Mouse (Mus musculus): ENCODE measurements at regions not wholly inside any gene's neighbourhood (a gene's known extent, or its start where the extent isn't known, plus 50 kb on each side); places are given as distances from the start of the nearest gene placed in this dataset.
"Not testable (repeated sequence)": the region's sequence is repeated elsewhere in the genome, so short reads cannot be mapped to it uniquely, and the experiment has no call there.

- no peak for DNase-seq (ENCODE audit: low spot score)
Measured at GRCm38 (mm10) chr5:40441239-40441638, 686.0 kb upstream of the Hs3st1 start.

DNA sequence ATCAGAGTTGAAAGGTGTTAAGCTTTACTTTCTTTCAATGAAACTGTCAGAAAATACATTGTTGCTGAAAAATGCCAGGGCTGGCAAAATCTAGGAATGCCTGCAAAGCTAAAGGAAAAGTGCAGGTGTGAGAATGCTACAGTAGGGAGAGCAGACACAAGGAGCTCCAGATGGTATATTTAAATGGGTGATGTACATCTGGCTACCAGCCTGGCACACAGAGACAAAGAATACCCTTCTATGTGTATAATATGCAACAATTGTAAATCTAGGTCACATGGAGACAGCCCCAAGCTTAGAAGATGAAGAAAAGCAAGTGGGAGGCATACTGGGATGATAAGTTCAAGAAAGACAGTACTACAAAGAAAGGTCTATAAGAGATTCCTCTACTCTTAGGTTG, 647.4 kb upstream of the Hs3st1 start:
- DNase-seq (ENCODE audit: low spot score), result peak; percentile 15

- no peak for DNase-seq (ENCODE audit: low spot score)
Measured at GRCm38 (mm10) chr5:40394798-40395197, 639.5 kb upstream of the Hs3st1 start.

- no peak for DNase-seq (ENCODE audit: low spot score)
Measured at GRCm38 (mm10) chr5:40389591-40389990, 634.3 kb upstream of the Hs3st1 start.

- DNase-seq (ENCODE audit: low spot score), result no peak
Measured at GRCm38 (mm10) chr5:40366956-40367355, 611.7 kb upstream of the Hs3st1 start.

DNA sequence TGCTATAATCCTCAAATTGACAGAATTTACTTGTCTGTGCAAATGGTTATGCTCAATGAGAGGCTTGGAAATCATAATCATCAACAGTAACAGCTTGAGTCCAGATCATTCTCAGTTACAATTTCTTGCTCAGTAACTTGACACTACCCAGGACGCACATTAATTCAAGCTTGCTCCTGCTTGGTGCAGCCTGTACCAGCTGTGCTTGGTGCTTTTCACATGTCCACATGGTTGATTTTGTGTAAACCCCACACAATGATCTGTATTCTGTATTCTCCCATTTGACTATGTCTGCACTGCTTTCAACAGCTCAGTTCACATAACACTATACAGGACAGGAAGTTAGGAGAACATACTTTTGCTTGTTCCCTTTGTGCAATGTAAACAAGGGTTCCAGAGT, 576.0 kb upstream of the Hs3st1 start:
- no peak for DNase-seq (ENCODE audit: low spot score)

DNA sequence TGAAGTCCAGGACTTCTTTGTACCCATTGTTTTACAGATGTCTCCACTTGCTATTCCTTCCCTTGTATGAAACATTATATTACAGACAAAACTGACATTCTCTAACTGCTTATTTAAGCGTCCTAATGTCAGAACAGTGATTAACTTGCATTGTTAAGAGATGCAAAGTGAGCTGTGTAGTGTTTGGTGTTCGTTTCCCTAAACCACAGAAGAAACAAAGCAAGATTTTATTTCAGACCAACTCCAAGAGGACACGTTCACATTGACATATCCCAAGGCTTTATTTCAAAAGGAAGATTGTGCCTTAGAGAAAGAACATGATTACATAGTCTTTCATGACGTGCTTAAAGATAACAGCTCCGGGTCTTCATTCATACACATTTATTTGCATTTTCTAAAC, 553.2 kb upstream of the Hs3st1 start:
- no peak for DNase-seq (ENCODE audit: low spot score)

- DNase-seq (ENCODE audit: low spot score), result not testable (repeated sequence)
Measured at GRCm38 (mm10) chr5:40304777-40305176, 549.5 kb upstream of the Hs3st1 start.

GRCm38 (mm10) chr5:40294868-40295693, 539.8 kb upstream of the Hs3st1 start:
- DNase-seq (ENCODE audit: low spot score), result no peak

- DNase-seq (ENCODE audit: low spot score), result no peak
Measured at GRCm38 (mm10) chr5:40282330-40282729, 527.1 kb upstream of the Hs3st1 start.

DNA sequence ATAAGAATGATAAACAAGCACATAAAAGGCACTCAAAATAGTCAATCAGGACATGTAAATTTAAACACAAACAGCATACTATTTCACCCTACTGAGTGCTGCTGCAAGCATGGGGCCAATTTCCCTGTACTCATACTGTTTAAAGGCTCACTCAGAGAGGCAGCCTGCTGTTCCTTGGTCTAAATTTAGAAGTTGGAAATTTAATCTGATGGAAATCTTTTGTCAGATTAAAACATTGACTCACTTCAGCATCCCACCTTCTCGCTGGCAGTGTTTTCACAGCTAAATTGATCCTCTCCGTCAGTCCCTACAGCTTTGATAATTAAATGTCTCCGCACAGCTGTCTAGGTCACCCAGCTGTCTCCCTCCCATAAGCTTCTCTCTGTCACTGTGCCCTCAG, 491.4 kb upstream of the Hs3st1 start:
- DNase-seq (ENCODE audit: low spot score), result peak; percentile 1

Measured in left cerebral cortex, adult 11 months (tissue).